Mouse (Mus musculus): ENCODE data around the gene Trib2.
A peak's percentile ranks its signal among the peaks of the same experiment; 100 is the strongest.

The Trib2 gene

GRCm38 (mm10) chr12:15814249-15815081, 2.3 kb downstream of the Trib2 start:
- no peak for ATAC-seq (ENCODE audit: insufficient number of reproducible peaks, low FRiP score, low TSS enrichment)

- no peak for ATAC-seq (ENCODE audit: insufficient number of reproducible peaks, low FRiP score, low TSS enrichment)
Observed at GRCm38 (mm10) chr12:15813819-15814165, 2.9 kb downstream of the Trib2 start.

GRCm38 (mm10) chr12:15813133-15813818, 3.4 kb downstream of the Trib2 start:
- no peak for ATAC-seq (ENCODE audit: insufficient number of reproducible peaks, low FRiP score, low TSS enrichment)

- no peak for ATAC-seq (ENCODE audit: insufficient number of reproducible peaks, low FRiP score, low TSS enrichment)
Observed at GRCm38 (mm10) chr12:15812139-15812962, 4.4 kb downstream of the Trib2 start.

GRCm38 (mm10) chr12:15811682-15812081, 5.0 kb downstream of the Trib2 start:
- no peak for ATAC-seq (ENCODE audit: insufficient number of reproducible peaks, low FRiP score, low TSS enrichment)

- ATAC-seq (ENCODE audit: insufficient number of reproducible peaks, low FRiP score, low TSS enrichment), result no peak
Observed at GRCm38 (mm10) chr12:15810926-15811325, 5.8 kb downstream of the Trib2 start.

- ATAC-seq (ENCODE audit: insufficient number of reproducible peaks, low FRiP score, low TSS enrichment), result no peak
Observed at GRCm38 (mm10) chr12:15809657-15810056, 7.1 kb downstream of the Trib2 start.

GRCm38 (mm10) chr12:15809249-15809648, 7.5 kb downstream of the Trib2 start:
- no peak for ATAC-seq (ENCODE audit: insufficient number of reproducible peaks, low FRiP score, low TSS enrichment)

- ATAC-seq (ENCODE audit: insufficient number of reproducible peaks, low FRiP score, low TSS enrichment), result no peak
Observed at GRCm38 (mm10) chr12:15808186-15808800, 8.4 kb downstream of the Trib2 start.

GRCm38 (mm10) chr12:15804931-15805331, 11.8 kb downstream of the Trib2 start:
- no peak for ATAC-seq (ENCODE audit: insufficient number of reproducible peaks, low FRiP score, low TSS enrichment)

GRCm38 (mm10) chr12:15803936-15804438, 12.7 kb downstream of the Trib2 start:
- ATAC-seq (ENCODE audit: insufficient number of reproducible peaks, low FRiP score, low TSS enrichment), result no peak; the same call in 1 of the 2 replicates

- no peak for ATAC-seq (ENCODE audit: insufficient number of reproducible peaks, low FRiP score, low TSS enrichment)
Observed at GRCm38 (mm10) chr12:15801571-15801930, 15.2 kb downstream of the Trib2 start.

GRCm38 (mm10) chr12:15800914-15801570, 15.7 kb downstream of the Trib2 start:
- peak; percentile 23; the same call in 1 of the 2 replicates for ATAC-seq (ENCODE audit: insufficient number of reproducible peaks, low FRiP score, low TSS enrichment)

- 0 out of 2 replicates have a peak, but pooled peaks have one; percentile 9 for ATAC-seq (ENCODE audit: insufficient number of reproducible peaks, low FRiP score, low TSS enrichment)
Observed at GRCm38 (mm10) chr12:15800196-15800913, 16.4 kb downstream of the Trib2 start.

- no peak for ATAC-seq (ENCODE audit: insufficient number of reproducible peaks, low FRiP score, low TSS enrichment)
Observed at GRCm38 (mm10) chr12:15798019-15798418, 18.7 kb downstream of the Trib2 start.

GRCm38 (mm10) chr12:15795886-15796285, 20.8 kb downstream of the Trib2 start:
- ATAC-seq (ENCODE audit: insufficient number of reproducible peaks, low FRiP score, low TSS enrichment), result no peak

GRCm38 (mm10) chr12:15793336-15793735, 23.4 kb downstream of the Trib2 start:
- no peak for ATAC-seq (ENCODE audit: insufficient number of reproducible peaks, low FRiP score, low TSS enrichment)

- ATAC-seq (ENCODE audit: insufficient number of reproducible peaks, low FRiP score, low TSS enrichment), result no peak
Observed at GRCm38 (mm10) chr12:15790181-15790580, 26.5 kb downstream of the Trib2 start.

- 0 out of 2 replicates have a peak, but pooled peaks have one; percentile 31 for ATAC-seq (ENCODE audit: insufficient number of reproducible peaks, low FRiP score, low TSS enrichment)
Observed at GRCm38 (mm10) chr12:15777047-15777446, 39.7 kb downstream of the Trib2 start.
